Mouse (Mus musculus) embryonic fibroblast, embryonic 13.5 days (primary cell): ENCODE measurements around the gene Eef1b2. TPM values are rescaled to one million over a fixed set of nuclear protein-coding genes. Genes with fewer than 3 reads are reported as not detected.

Experiments used
- H3K27ac ChIP-seq: 2 replicates; pipeline ENCODE4 v1.5.1; 2012; ENCODE audit warnings: low read length, control low read depth, inconsistent platforms; ENCODE audit not compliant: insufficient read depth
- H3K4me1 ChIP-seq: 2 replicates; pipeline ENCODE4 v1.6.1; 2011; ENCODE audit warnings: low read length; ENCODE audit not compliant: control insufficient read depth, insufficient read depth
- H3K4me3 ChIP-seq: 2 replicates; pipeline ENCODE4 v1.5.1; 2011; ENCODE audit warnings: mild to moderate bottlenecking, control low read depth, low read length; ENCODE audit not compliant: insufficient read depth
- CTCF ChIP-seq: IDR thresholded peaks from 2 replicates; pipeline ENCODE4 v1.5.1; 2011; ENCODE audit warnings: mild to moderate bottlenecking, control low read depth, low read length, moderate library complexity, borderline replicate concordance; ENCODE audit not compliant: insufficient read depth
- POLR2A ChIP-seq: IDR thresholded peaks from 2 replicates; pipeline ENCODE4 v1.6.1; 2011; ENCODE audit warnings: low read depth, mild to moderate bottlenecking, control low read depth, low read length, moderate library complexity
- polyA plus RNA-seq: library from polyadenylated mRNA; stranded (reverse); fragments of >200 nt; gene quantifications from 2 replicates; pipeline ENCODE4 v1.2.4, GENCODE M21; 2011; ENCODE audit warnings: low read depth; ENCODE audit not compliant: missing spikeins, insufficient read length

Eef1b2 gene
- polyA plus RNA-seq, 1 experiment, result 2,477 TPM

DNA sequence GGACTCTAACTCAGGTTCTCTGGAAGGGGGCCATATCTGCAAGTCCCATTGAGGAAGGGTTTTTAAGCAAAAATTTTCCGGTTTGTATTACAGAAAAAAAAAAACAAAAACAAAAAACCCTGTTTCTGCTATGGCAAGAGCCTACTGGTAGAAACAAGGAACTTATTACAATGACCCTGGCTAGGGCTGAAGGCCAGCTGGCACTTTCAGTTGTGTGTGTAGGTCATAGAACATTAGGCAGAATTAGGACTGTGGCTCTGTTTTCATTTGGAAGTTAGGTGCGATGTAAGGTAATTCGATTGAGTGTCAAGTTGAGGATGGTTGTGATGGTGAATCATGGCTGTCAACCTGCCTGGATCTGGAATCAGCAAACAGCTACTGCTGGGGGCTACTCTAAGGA, 11.9 kb downstream of the Eef1b2 start:
- no peak overlapping the region for H3K27ac ChIP-seq
- H3K4me1 ChIP-seq, result no peaks in the 10 kb centered on the region
- no peak overlapping the region for H3K4me3 ChIP-seq
- TF ChIP-seq CTCF, result no peak
- TF ChIP-seq POLR2A, result no peak

DNA sequence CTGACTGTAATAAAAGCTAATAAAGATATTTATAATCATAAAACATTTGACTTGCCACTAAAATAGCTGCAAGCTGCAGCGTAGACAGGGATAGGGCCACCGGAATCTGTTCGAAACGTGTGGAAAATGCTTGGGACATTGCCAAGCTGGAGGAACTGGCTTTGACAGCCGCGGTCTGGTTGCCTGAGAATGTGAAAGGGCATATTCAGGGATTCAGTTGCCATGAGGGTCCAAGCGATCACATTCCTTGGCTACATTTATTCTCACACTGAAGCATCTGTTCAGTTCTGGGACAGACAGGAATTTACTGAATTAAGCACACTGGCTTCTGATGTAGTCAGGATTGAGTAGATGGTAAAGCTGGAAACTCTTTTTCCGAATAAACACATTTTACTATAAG, 14.2 kb downstream of the Eef1b2 start:
- Histone ChIP-seq H3K4me1 (no peaks in the 10 kb centered on the region), H3K27ac (no peak overlapping the region), H3K4me3 (no peak overlapping the region)
- TF ChIP-seq POLR2A (no peak), CTCF (no peak)

DNA sequence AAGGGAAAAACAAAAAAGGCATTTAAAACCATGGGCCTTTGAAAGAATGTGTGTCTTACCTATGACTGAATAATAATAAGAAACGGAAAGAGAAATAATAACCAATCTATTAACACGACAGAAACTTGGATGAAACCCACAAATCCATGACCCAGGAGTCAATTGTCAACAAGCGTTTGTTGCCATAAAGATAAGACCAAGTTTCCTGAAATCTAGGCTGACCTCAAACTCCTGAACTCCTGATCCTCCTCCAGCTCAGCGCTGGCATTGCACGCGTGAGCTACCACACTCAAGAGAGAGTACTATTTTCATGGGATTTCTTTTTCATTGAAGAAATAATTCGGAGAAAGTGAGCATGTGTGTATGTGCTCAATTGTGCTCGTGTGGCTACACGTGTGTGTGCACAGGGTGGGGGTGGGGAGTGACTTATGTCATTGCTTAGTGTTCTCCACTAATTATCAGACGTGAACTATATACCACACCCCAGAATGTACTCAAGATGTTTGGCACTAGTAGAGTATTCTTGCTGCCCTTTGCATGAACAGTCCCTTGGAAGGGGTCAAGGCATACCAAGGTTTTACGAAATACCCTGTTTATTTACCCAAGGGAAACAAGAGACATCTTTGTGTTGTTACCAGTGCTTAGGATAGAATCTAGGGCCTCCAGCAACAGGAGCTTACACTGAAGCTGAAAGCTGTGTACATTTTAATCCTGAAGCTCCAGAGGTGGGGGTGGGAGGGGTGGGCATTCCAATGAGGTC, 15.9 kb downstream of the Eef1b2 start:
- TF ChIP-seq CTCF (no peak), POLR2A (no peak)
- no peaks in the 10 kb centered on the region for H3K4me1 ChIP-seq
- no peak overlapping the region for H3K27ac ChIP-seq
- no peak overlapping the region for H3K4me3 ChIP-seq

DNA sequence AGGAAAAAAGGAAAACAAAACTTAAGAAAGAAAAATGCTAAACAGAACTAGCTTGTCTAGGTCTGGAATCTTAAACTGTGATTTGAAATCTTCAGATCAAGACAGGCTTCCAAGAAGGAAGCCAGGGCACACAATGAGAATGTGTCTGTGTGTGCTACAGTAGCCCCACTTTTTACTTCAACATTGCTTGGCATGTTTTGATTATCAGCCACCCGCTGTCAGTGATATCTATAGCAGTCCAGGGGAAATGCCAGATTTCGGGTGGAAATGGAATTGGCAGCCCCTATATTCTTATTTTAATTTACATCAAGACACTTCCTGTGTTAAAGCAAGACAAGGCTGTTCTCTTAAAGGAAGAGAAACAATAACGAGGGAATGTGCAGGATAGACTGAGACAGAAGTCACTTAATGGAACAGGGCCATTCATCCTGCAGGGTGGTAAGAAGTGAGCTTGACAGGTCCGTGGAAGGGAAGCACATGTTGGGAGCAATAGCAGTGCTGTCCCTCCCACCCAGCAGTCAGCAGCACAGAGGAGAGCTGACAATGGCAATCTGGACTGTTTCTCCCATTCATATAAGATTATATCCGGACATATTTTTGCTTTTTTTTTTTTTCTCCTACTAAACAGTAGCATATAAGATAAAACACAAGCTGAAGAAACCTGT, 19.4 kb downstream of the Eef1b2 start:
- TF ChIP-seq POLR2A (no peak), CTCF (no peak)
- no peaks in the 10 kb centered on the region for H3K4me1 ChIP-seq

DNA sequence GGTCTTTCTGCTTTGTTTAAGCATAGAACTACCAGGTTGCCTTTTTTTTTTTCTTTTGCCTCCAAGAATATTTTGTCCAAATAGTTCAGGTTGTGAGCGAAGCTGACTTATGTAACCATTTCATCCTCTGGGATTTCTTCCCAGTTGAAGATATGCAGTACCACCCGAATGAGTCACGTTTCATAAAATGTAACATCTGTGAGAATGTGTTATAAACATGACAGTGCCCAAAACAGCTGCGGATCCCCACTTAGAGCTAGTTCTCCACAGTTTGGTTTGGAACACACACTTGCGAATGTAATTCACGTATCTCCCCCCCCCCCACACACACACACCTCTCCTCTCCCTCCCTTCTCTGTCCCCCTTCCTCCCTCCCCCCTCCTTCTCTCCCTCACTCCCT, 22.8 kb downstream of the Eef1b2 start:
- no peak overlapping the region for H3K27ac ChIP-seq
- TF ChIP-seq CTCF (no peak), POLR2A (no peak)
- no peaks in the 10 kb centered on the region for H3K4me1 ChIP-seq
- H3K4me3 ChIP-seq, result no peak overlapping the region

More for the DNA sequence above, 19.4 kb downstream of the Eef1b2 start:
- Histone ChIP-seq H3K4me3 (no peak overlapping the region), H3K27ac (no peak overlapping the region)

DNA sequence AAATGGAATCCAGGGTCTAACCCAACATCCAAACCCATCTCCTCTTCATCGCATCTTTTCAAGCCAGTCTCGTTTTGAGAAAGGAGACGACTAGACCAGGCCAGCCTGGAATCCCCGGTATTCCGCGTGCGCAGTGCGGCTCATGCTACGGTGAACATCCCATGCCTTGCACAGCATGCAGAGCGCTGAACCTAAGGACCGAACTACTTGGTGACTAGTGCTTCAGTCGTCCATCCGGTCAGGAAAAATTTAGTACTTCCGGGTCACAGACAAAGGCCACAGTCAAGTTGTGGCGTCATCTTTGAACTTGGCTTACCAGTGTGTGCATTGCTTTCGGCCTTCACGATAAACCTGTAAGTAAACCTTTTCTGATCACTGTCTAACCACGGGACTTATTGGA, 23.7 kb downstream of the Eef1b2 start:
- Histone ChIP-seq H3K4me1 (no peaks in the 10 kb centered on the region), H3K4me3 (no peak overlapping the region), H3K27ac (no peak overlapping the region)
- no peak for TF ChIP-seq CTCF
- no peak for TF ChIP-seq POLR2A

DNA sequence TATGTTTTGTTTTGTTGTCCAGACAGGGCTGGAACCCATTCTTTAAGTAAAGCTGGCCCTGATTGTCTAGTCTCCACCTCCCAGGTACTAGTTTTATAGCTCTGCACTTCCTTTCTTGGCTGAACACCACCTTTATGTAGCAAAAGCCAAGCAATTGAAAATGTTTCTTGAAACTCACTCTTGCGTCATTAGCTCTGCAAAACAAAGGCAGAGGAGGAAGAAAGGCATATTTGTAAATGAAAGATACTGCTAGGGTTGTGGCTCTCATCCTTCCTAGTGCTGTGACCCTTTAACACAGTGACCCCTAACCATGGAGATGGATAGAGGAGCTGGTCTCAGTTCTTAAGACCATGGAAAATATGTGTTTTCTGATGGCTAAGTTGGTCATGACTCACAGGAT, 25.0 kb downstream of the Eef1b2 start:
- Histone ChIP-seq H3K4me3 (no peak overlapping the region), H3K4me1 (no peaks in the 10 kb centered on the region), H3K27ac (peak overlapping the region; percentile 51; the same call in 1 of the 2 replicates)
- TF ChIP-seq CTCF, result no peak
- TF ChIP-seq POLR2A, result no peak

DNA sequence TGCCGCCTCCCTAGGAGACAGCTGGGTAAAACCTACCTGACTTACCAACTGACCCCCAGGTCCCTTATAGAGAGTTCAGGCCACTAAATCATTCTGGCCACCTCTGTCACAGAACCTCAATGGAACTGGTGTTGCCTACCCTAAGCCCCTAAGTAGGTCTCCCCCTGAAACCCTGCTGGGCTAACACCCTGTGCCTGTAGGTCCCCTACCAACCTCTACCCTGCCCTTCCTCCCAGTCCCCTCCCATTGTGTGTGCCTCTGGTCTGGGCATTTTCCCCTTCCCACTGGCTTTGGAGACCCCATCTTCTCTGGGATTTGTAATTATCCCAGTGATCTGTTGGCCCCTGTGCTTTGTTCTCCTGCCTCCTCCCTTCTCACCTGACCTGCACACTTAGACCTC, 26.8 kb downstream of the Eef1b2 start:
- TF ChIP-seq POLR2A, result no peak
- no peak for TF ChIP-seq CTCF
- no peak overlapping the region for H3K4me3 ChIP-seq
- H3K4me1 ChIP-seq, result no peaks in the 10 kb centered on the region
- H3K27ac ChIP-seq, result no peak overlapping the region

DNA sequence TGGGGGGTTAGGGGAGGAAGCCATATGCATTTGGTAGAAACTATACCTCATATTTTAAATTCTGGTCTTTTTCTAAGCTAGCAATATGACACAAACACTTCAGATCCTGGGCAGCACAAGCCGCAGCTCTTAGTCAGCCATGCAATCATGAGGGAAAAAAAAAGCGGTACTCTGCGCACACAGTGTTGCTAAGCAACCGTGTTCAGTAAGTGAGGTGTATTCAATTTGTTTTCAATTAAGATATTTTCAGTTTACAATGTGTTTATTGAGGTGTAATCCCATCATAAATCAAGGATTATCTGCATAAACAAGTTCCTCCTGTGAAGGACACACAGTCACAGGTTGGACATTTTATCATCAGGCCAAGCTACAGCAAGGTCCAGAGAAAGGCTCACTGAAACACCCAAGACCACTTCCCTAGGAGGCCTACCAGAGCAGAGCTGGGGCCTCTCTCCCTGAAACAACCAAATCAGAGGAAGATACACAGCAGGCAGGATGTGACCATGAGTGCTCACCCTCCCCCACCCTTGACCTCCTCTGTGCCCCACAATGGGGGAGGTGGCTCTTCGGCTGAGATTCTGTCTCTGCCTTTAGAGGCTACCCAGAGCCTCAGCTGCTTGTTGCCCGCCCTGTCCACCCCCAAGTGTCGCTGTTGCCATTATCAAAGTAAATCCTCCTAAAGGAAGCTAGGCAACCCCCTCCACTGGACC, 27.5 kb downstream of the Eef1b2 start:
- TF ChIP-seq POLR2A (no peak), CTCF (no peak)

More for the DNA sequence above, 27.5 kb downstream of the Eef1b2 start:
- Histone ChIP-seq H3K27ac (no peak overlapping the region), H3K4me1 (no peaks in the 10 kb centered on the region), H3K4me3 (no peak overlapping the region)
